Mouse (Mus musculus) large intestine, adult 2 months (tissue): ENCODE data around the gene Wnt10a. TPM values are rescaled to one million over a fixed set of nuclear protein-coding genes. Genes with fewer than 3 reads are reported as not detected.

Experiments
- DNase-seq: peaks from one replicate; pipeline ENCODE4 v3.0.0-alpha.2; 2012; ENCODE audit warnings: low read depth, low spot score
- WGBS: fragments of 180-500 bp; shearing (Covaris S2); methylation state at CpG from one replicate; pipeline ENCODE4 v1.1.7; 2018; 5-methylcytosine and 5-hydroxymethylcytosine counted together
- polyA plus RNA-seq: library from polyadenylated mRNA; depleted of rRNA; stranded (reverse); fragments of >200 nt; gene quantifications from 2 replicates; pipeline ENCODE4 v1.2.3, GENCODE M21; 2012; rRNA removed

The Wnt10a gene
- polyA plus RNA-seq, result 0.04 and 0.25 TPM in 2 replicates

DNA sequence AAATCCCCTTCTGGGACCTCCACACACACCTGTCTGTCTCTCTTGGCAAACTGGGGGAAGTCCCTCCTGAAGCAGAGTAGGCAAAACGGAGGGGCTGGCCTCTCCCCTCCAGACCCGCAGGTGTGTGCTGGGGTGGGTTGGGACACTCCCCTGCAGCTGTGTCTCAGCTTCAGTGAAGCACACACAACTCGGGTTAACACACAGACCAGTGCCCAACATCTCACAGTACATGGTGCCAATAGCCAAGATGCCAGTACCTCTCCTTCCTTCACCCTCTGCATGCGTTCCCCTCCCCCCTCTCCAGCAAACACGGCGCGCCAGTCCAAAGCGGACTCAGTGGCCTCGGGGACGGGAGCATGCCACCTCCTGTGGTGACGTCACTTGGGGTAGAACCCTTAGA is at the start of gene Wnt10a:
Gene Wnt10a, plus strand, starts transcription at position 268 of the 400 bp plus-strand sequence.
- 3% methylated on average over 11 of the region's 11 CpGs for WGBS
- no peak for DNase-seq

DNA sequence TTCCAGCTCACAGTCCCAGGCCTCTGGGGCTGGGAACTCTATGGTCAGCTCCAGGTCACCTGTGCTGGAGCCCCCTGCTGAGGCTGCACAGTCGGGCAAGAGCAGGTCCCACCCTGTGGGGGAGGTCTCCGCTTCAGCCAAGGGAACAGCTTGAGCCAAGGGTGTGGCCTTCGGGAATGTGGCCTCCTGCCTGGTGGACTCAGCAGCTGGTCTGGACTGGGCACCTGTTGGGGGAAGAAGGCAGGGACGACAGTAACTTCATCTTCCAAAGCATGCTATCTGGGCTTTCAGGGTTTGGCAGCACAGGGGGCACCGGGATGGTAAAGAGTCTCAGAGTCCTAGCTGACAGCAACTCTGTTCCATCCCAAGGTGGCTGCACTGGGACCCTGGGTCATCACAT is 44.0 kb upstream of the Wnt10a start:
- 61% methylated on average over 5 of the region's 5 CpGs for WGBS
- DNase-seq, result no peak

DNA sequence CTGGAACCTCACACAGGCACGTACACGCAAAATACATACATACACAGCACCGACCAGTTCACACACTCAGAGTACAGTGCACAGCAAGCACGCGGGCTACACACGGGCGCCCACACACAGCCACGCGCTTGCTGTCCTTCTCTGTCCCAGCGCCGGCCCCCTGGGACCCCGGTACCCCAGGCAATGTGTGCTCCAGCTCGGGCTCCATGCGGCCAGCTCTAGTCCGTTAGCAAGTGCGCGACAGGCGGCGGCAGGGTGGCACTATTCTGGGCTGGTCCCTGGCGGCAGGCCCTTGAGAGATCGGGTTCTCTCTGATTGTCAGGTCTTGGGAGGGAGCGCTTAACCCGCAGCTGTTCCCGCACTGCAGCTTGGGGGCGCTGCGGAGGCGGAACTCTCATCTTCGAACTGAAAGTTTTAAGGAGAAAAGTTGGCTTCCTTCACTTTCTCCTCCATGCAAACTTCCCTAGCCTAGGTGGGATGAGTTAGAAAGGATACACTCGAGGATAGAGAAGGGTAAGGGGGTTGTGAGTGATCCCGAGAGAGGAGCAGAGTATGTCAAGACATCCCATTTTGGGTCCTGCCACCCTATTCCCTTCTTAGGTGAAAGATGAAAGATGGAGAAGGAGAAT is 42.6 kb upstream of the Wnt10a start, which contains the start of gene Prkag3:
Gene Prkag3, minus strand, starts transcription at position 579 of the 629 bp plus-strand sequence.
- WGBS, result 16% methylated on average over 30 of the region's 30 CpGs
- DNase-seq, result no peak

DNA sequence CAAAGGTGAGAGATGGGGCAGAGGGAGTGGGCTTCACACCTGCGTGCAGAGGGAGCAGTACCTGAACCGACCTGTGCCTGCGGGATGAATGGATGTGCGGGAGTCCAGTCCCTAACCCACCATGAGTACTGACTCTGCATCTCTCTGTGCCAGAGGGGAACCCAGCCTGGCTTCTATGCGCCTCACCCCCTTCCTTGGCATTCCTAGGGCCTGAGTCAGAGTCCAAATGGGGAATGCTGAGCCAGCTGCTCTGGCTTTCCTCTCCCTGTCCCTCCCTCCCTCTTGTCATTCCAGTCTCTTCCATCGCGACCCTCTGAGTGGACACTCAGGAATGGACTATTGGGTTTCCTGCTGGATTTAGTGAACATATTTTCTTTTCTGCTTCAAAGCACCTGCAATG is 42.0 kb upstream of the Wnt10a start:
- no peak for DNase-seq
- WGBS, result 50% methylated on average over 7 of the region's 7 CpGs

DNA sequence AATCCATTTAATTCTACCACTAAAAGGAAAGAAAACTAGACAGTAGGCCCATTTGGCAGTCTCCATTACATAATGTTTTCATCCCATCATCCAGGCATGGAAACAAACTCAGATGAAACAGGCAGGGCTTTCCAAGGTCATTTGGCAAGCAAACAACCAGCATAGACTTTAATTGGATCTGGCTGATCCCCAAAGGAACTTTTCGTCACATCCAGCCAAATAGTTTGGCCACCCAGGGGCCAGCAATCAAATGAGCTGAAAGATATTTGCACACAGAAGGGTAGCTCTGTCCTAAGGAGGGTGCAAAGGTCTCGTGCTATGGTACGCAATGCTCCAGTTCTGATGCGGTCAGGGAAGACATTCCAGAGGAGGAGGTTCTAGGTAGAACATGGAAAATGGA is 40.6 kb upstream of the Wnt10a start:
- DNase-seq, result no peak

DNA sequence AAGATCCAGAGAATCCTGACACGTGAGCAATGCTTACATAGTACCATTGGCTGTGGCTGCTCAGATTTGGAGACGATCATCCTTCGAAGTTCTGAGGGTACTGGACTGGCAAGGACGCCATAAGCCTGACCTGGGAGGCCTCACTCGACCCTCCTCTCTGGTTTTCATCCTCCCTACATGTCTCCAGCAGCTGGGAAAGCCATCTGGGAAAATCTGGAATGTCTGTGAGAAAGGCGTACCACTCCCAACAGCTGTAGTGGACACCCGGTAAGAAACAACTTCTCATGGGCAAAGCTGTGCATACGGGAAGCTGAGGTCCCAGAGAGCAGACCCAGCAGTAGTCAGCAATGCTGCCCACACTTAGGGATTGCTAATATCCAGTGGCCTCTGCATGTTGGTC is 39.2 kb upstream of the Wnt10a start:
- no peak for DNase-seq
- 84% methylated on average over 8 of the region's 8 CpGs for WGBS

More for the DNA sequence above, 40.6 kb upstream of the Wnt10a start:
- WGBS, result 18% methylated on average over 4 of the region's 4 CpGs

DNA sequence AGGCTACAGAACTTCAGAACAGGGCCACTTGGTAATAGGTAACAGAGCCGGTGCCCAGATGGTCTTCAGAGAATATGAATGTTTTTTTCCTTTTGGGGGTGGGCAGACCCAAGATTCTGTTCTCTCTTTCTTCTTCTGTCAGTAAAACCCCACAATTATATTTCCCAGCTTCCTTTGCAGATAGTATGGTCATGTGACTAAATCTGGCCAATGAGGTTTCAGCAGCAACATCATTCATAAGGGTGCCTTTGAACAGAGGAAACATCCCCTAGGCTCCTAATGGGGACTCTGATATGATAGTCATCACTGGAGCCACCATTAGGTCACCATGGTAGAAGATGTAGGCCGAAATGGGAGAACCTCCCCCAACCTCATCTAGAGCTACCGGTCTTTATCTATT is 38.5 kb upstream of the Wnt10a start:
- DNase-seq, result no peak
- 97% methylated on average over 3 of the region's 3 CpGs for WGBS

DNA sequence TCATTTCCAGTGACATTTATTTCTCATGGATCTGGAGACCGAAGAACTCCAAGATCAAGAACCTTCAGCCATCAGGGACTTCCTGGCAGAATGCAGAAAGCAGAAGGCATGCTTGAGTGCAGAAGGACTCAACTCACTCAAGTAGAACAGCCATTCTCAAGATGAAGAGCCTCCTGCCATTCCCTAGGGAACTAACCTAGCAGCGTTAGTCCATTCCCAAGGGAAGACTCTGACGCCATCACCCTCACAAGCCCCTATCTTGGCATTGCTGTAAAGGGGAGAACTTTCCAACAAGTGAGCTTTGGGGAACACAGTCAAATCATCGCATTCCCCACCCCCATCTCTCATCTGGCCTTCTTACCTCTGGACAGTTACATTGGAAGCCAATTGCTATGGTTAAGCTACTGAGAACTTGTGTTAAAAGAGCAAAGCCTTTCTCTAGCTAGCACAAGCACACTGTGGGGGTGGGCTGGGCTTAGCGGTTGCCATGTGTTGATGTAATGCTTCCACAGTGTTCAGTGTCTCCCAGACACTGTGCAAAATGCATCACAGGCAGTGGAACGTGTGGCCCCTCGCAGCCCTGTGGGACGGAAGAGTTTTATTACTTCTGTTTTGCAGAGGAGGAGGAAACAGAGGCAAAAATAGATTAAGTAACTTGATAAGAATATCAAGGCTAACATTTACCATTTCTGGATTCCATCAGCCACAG is 37.9 kb upstream of the Wnt10a start:
- 62% methylated on average over 8 of the region's 8 CpGs for WGBS

DNA sequence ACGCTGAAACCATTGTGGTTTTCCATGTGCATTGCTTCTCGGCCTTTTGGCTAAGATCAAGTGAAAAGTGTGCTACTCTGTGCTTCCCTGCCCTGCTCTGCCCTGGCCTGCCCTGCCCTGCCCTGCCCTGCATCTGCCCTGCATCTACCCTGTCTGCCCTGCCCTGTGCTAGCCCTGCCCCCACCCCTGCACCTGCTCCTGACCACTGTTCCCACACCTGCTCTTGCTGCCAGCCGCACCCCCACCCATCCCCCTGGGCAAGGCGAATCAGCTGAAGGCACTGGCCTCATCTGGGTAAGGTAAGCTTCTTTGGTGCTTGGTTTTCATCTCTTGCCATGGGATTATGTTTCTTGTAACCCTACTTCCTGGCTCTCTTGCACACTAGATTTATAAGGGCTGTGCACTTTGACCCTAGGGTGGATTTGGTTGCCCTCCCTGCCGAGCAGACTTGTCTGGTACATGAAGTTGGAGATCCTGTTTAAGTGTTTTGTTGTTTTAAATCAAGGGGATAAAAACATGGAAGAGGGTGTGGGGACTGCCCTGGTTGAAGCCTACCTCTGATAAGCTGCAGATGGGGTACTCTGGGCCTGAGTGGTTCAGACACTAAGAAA is 37.0 kb upstream of the Wnt10a start:
- DNase-seq, result peak; percentile 51
- 14% methylated on average over 5 of the region's 5 CpGs for WGBS

More for the DNA sequence above, 37.9 kb upstream of the Wnt10a start:
- DNase-seq, result no peak

DNA sequence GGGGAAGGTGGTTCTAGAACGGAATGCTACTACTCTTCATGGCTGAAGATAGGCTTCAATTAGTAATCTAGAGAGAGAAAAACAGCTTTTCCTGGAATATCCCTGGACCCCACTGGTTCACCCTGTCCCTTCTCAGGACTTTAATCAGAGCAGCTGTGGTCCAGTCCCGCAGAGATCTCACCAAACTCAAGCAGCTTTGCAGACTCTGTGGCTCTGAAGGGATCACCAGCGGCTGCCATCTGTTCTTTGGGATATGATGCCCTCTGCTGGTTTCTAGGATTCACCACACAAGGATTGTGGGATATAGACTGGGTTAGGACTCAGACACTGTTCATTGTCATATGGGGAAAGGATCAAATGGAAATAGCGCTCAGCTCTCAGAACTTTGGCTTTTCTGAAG is 31.5 kb upstream of the Wnt10a start:
- DNase-seq, result peak; percentile 43
- WGBS, result 25% methylated on average over 4 of the region's 4 CpGs

DNA sequence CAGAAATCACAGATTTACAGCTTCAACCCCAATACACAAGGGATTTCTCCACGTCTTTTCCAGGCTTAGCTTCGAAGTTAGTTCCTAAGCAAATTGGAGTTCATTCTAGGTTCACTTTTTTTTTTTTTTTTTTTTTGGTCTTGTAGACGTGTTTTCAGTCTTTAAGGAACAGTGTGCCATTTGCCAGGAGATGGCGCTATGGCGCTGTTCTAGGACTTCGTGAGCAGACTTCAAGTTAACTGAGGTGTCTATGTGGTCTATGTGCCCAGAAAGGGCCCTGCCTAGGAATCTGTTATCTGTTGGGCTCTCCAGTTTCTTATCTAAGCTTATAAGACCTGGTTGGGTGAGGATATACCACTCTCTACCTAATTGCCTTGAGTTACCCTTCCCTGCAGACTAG is 28.2 kb upstream of the Wnt10a start:
- 2% methylated on average over 6 of the region's 6 CpGs for WGBS
- DNase-seq, result peak; percentile 44

DNA sequence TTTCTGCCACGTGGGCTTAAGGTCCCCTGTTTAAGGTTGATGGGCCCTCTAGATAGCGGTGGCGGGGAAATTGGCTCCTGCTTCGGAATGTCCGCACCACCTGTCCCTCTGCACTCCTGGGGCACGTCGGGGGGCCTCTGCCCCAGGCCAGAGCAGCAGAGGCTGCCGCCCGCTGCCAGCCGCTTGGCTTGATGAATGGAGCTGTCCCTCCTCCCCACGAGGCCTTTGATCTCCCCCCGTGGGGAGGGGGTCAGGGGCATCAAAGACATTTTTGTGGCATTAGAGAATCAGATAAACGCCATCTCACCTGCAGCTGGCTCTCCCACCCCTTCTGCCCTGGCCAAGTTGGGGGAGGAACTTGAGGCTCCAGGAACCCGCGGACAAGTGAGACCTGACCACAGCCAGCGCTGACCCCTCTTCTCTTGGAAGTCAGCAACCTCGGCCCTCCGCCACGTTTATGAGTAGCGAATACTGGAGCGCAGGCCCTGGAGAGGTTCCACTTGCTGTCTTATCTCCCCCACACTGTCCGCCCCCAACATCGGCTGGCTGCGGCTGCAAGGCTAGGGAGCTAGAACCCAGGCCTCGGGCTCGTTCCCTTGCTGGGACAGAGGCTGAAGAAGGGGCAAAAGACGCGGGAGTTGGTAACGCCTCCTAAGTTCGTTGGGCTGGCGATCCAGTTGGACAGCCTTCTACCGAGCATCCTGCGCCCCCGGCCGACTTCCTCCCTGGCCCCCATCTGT is 20.4 kb upstream of the Wnt10a start:
- DNase-seq, result no peak
- 8% methylated on average over 35 of the region's 35 CpGs for WGBS

DNA sequence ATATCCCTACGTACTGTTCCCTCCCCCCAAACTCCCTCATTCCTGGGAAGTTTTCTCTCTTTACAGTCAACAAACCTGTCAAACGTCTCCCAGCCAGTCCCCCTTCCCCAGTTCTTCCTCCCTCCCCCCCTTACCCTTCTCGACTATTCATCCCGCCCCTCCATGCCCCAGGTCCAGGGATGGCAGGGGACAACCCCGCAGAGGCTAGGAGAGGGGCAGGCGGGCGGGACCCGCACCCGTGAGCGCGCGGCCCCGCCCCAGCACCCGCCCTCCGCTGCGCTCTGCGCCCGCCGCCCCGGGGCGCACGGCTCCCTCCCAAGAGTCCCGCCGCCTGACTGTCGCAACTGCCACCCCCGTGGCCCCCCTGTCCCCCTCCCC is 19.9 kb upstream of the Wnt10a start:
- WGBS, result under 1% methylated on average over 23 of the region's 26 CpGs
- no peak for DNase-seq

DNA sequence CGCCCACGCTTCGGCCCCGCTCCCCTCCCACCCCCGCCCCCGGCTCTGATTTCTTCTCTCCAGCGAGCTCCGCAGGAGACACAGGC is 19.6 kb upstream of the Wnt10a start, which contains the start of gene Wnt6:
Gene Wnt6, plus strand, starts transcription at position 48 of the 86 bp plus-strand sequence.
- DNase-seq, result no peak
- WGBS, result 3% methylated on average over 5 of the region's 8 CpGs

DNA sequence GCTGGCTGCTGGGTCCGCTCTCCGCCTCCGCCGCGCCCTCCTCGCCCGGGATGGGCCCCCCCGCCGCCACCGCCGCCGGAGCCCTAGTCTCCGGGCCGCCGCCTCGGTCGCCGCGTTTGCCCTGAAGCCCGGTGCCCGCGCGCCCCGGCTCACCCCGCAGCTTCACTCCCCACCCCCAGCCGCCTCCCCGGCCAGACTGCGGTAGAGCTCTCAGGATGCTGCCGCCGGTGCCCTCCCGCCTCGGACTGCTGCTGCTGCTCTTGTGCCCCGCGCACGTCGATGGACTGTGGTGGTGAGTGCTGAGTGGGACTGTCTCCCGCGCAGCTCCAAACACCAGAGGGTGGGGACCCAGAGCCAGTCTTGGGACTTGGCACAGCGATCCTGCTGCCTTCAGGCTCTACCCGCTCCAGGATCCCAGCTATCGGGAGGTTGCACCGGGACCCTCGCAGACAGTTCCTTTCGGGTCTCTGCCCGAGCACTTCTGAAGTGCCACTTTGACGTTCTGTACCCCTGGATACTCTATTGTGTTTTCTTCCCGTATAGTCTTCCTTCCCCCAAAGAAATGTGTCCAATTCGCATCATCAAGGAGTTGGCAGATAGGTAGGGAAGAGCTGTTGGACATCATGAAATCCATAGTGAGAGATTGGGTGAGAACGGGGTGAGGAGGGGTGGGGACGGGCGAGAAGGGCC is 19.2 kb upstream of the Wnt10a start:
- DNase-seq, result no peak
- WGBS, result 2% methylated on average over 51 of the region's 51 CpGs

DNA sequence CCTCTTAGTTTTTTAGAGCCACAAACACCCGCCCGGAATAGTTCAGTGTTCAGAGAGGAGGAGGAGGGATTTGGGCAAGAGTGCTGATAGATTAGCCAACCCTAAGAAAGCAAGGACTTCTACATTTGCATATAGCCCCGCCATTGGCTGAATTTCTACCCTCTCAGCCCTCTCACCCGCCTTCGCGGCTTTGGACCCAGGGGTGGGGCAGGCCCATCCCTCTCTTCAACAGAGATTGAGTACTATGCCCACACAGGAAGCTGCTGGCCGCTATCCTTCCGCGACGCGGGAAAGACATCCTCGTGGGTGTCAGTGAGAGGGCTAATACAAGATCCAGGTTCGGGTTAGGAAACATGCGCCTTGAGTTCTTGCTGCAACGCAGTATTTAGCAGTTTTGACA is 18.2 kb upstream of the Wnt10a start:
- 1% methylated on average over 15 of the region's 15 CpGs for WGBS
- DNase-seq, result peak; percentile 56

DNA sequence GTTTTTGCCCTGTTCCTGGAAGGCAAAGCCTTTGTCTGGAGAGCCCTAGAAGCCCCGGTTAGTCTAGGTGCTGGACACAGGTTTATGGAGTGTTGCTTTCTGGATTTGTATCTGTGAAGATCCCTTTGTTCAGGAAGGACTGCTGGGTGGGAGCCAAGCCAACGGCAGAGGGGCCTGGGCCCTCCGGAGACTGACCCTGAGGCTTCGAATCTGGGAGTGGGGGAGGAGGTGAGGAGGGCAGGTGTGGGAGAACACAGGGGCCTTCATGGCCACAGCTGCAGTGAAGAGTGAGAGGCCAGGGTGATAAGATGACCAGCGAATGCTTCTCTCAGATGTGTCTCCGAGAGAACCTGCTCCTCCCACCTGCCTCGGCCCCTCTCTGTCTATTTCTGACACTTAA is 17.3 kb upstream of the Wnt10a start:
- WGBS, result 44% methylated on average over 7 of the region's 7 CpGs
- DNase-seq, result no peak

DNA sequence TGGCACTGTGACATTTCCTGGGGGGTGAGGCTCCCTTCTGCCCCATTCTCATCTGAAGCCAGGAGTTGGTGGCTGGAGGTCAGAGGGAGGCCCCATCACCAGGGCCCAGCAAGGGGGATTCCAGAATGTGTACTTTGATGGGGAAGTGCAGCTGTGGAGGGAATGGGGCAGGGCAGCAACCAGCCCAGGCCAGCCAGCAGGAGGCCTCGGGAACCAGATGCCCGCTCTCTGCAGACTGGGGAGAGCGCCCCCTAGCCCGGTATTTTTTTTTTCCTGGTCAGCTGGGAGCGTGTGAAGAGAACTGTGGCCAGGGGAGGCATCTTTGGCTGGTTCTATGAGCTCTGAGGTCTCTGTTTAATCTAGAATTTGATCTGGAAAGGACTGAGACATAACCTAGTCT is 15.5 kb upstream of the Wnt10a start:
- DNase-seq, result no peak
- WGBS, result 32% methylated on average over 5 of the region's 5 CpGs

DNA sequence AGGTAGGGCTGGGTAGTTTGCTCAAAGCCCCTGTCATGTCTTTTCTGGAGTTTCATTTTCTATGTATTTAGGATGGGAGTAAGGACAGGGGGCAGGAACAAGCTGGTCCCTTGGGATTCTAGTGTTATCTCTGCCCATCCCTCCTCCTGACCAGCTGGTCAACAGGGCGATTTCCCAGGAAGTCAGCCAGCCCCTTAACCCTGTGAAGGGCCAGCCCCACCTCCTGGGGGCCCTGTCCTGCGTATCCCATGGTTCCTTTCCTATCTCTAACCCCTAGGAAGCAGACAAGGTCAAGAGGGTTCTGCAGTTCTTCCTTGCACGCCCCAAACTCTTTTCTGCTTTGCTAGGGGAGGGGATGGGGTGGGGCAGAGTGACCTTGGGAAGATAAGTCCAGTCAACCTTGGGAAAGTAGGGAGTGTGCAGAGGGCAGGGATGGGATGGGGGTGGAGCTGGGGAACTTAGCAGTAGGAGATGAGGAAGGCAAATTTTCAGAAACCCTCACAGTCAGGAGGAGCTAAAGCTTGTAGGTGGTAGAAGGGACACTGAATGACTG is 12.3 kb upstream of the Wnt10a start:
- WGBS, result 32% methylated on average over 3 of the region's 3 CpGs
- DNase-seq, result no peak

DNA sequence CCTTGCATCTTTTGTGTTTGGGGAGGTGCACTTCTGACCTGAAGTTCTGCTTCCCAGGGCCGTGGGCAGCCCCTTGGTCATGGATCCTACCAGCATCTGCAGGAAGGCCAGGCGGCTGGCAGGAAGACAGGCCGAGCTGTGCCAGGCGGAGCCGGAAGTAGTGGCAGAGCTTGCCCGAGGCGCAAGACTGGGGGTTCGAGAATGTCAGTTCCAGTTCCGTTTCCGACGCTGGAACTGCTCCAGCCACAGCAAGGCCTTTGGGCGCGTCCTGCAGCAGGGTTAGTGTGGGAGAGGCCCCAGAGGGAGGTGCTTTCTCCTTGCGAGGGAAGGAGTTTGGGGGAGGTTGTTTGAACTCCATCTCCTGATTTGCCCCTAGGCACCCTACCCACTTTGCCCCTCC is 9.3 kb upstream of the Wnt10a start:
- no peak for DNase-seq
- 30% methylated on average over 14 of the region's 14 CpGs for WGBS
